Mouse (Mus musculus): ENCODE data around the gene Tcf7l2. TPM values are rescaled to one million over a fixed set of nuclear protein-coding genes. Genes with fewer than 3 reads are reported as not detected.

Tcf7l2 gene
- total RNA-seq (2014; rRNA removed; ENCODE audit: low replicate concordance) (2.9 and 3.0 TPM in 2 replicates), polyA plus RNA-seq (2015; fragmentation: Nextera tagmentation; extraction: Ambion mirVana) (38.6 and 42.5 TPM in 2 replicates)

- no peaks in the 10 kb centered on the region for H3K36me3 ChIP-seq (replicated peaks; ENCODE audit: control insufficient read depth, insufficient read depth, low read length)
- H3K4me2 ChIP-seq (ENCODE audit: low read depth, low read length), result peak within 1 kb of the TSS; percentile 95
- H3K4me3 ChIP-seq (ENCODE audit: low read depth, low read length), result peak within 1 kb of the TSS; percentile 80
- peak; percentile 97 for DNase-seq (ENCODE audit: low spot score)
- H3K4me1 ChIP-seq (ENCODE audit: control insufficient read depth, insufficient read depth), result peaks cover 13% of the 10 kb centered on the region; the same call in 1 of the 2 replicates
- peak; percentile 85 for ATAC-seq (ENCODE audit: insufficient read depth, low read depth)
- no peak for TF ChIP-seq CTCF (IDR thresholded peaks at IDR 0.05; ENCODE audit: low read depth)
- TF ChIP-seq EP300 (IDR thresholded peaks at IDR 0.05; ENCODE audit: low read depth), result no peak
- peak within 1 kb of the TSS; percentile 89 for H3K9ac ChIP-seq (replicated peaks; ENCODE audit: low read depth, low read length)
- WGBS, result 1% methylated on average over 39 of the region's 42 CpGs
- H3K9me3 ChIP-seq (replicated peaks; ENCODE audit: control insufficient read depth, low read length), result no peaks in the 10 kb centered on the region
- peak within 1 kb of the TSS; percentile 99 for H3K27ac ChIP-seq (ENCODE audit: low read depth)
- no peaks in the 10 kb centered on the region for H3K27me3 ChIP-seq (ENCODE audit: control insufficient read depth, insufficient read depth, low read length)
Observed at GRCm38 (mm10) chr19:55741439-55741928, at the start of gene Tcf7l2. Gene Tcf7l2, plus strand, starts transcription at chr19:55741820.

GRCm38 (mm10) chr19:55694651-55695050, 47.0 kb upstream of the Tcf7l2 start:
- H3K9ac ChIP-seq (replicated peaks; ENCODE audit: low read depth, low read length), result no peak overlapping the region
- ATAC-seq (ENCODE audit: insufficient read depth, low read depth), result no peak
- H3K4me2 ChIP-seq (ENCODE audit: low read depth, low read length), result no peak overlapping the region
- no peaks in the 10 kb centered on the region for H3K9me3 ChIP-seq (replicated peaks; ENCODE audit: control insufficient read depth, low read length)
- no peaks in the 10 kb centered on the region for H3K4me1 ChIP-seq (ENCODE audit: control insufficient read depth, insufficient read depth)
- 0 out of 2 replicates have a peak, but pooled peaks cover 3% of the 10 kb centered on the region for H3K27me3 ChIP-seq (ENCODE audit: control insufficient read depth, insufficient read depth, low read length)
- TF ChIP-seq EP300 (IDR thresholded peaks at IDR 0.05; ENCODE audit: low read depth) (no peak), CTCF (IDR thresholded peaks at IDR 0.05; ENCODE audit: low read depth) (no peak)
- H3K27ac ChIP-seq (ENCODE audit: low read depth), result no peak overlapping the region
- no peaks in the 10 kb centered on the region for H3K36me3 ChIP-seq (replicated peaks; ENCODE audit: control insufficient read depth, insufficient read depth, low read length)
- no peak for DNase-seq (ENCODE audit: low spot score)
- no peak overlapping the region for H3K4me3 ChIP-seq (ENCODE audit: low read depth, low read length)
- WGBS, result 59% methylated on average over 13 of the region's 13 CpGs

GRCm38 (mm10) chr19:55695418-55695817, 46.2 kb upstream of the Tcf7l2 start:
- no peaks in the 10 kb centered on the region for H3K9me3 ChIP-seq (replicated peaks; ENCODE audit: control insufficient read depth, low read length)
- H3K36me3 ChIP-seq (replicated peaks; ENCODE audit: control insufficient read depth, insufficient read depth, low read length), result no peaks in the 10 kb centered on the region
- no peaks in the 10 kb centered on the region for H3K4me1 ChIP-seq (ENCODE audit: control insufficient read depth, insufficient read depth)
- ATAC-seq (ENCODE audit: insufficient read depth, low read depth) (peak; percentile 63; the same call in 1 of the 2 replicates), DNase-seq (ENCODE audit: low spot score) (peak; percentile 15)
- H3K4me3 ChIP-seq (ENCODE audit: low read depth, low read length), result no peak overlapping the region
- WGBS, result 33% methylated on average over 10 of the region's 10 CpGs
- no peak overlapping the region for H3K9ac ChIP-seq (replicated peaks; ENCODE audit: low read depth, low read length)
- no peak overlapping the region for H3K4me2 ChIP-seq (ENCODE audit: low read depth, low read length)
- H3K27ac ChIP-seq (ENCODE audit: low read depth), result no peak overlapping the region
- 0 out of 2 replicates have a peak, but pooled peaks cover 3% of the 10 kb centered on the region for H3K27me3 ChIP-seq (ENCODE audit: control insufficient read depth, insufficient read depth, low read length)
- TF ChIP-seq EP300 (IDR thresholded peaks at IDR 0.05; ENCODE audit: low read depth) (no peak), CTCF (IDR thresholded peaks at IDR 0.05; ENCODE audit: low read depth) (no peak)

GRCm38 (mm10) chr19:55698892-55699291, 42.7 kb upstream of the Tcf7l2 start:
- WGBS, result 40% methylated on average over 5 of the region's 5 CpGs
- Histone ChIP-seq H3K27me3 (ENCODE audit: control insufficient read depth, insufficient read depth, low read length) (0 out of 2 replicates have a peak, but pooled peaks cover 3% of the 10 kb centered on the region), H3K4me2 (ENCODE audit: low read depth, low read length) (no peak overlapping the region), H3K36me3 (replicated peaks; ENCODE audit: control insufficient read depth, insufficient read depth, low read length) (no peaks in the 10 kb centered on the region), H3K9ac (replicated peaks; ENCODE audit: low read depth, low read length) (no peak overlapping the region), H3K4me3 (ENCODE audit: low read depth, low read length) (no peak overlapping the region), H3K9me3 (replicated peaks; ENCODE audit: control insufficient read depth, low read length) (no peaks in the 10 kb centered on the region), H3K27ac (ENCODE audit: low read depth) (no peak overlapping the region), H3K4me1 (ENCODE audit: control insufficient read depth, insufficient read depth) (no peaks in the 10 kb centered on the region)
- no peak for TF ChIP-seq CTCF (IDR thresholded peaks at IDR 0.05; ENCODE audit: low read depth)
- no peak for TF ChIP-seq EP300 (IDR thresholded peaks at IDR 0.05; ENCODE audit: low read depth)
- ATAC-seq (ENCODE audit: insufficient read depth, low read depth) (no peak), DNase-seq (ENCODE audit: low spot score) (no peak)

- Histone ChIP-seq H3K27me3 (ENCODE audit: control insufficient read depth, insufficient read depth, low read length) (0 out of 2 replicates have a peak, but pooled peaks cover 3% of the 10 kb centered on the region), H3K9ac (replicated peaks; ENCODE audit: low read depth, low read length) (no peak overlapping the region), H3K9me3 (replicated peaks; ENCODE audit: control insufficient read depth, low read length) (no peaks in the 10 kb centered on the region), H3K4me3 (ENCODE audit: low read depth, low read length) (no peak overlapping the region), H3K27ac (ENCODE audit: low read depth) (no peak overlapping the region), H3K4me2 (ENCODE audit: low read depth, low read length) (peak overlapping the region; percentile 29), H3K4me1 (ENCODE audit: control insufficient read depth, insufficient read depth) (no peaks in the 10 kb centered on the region), H3K36me3 (replicated peaks; ENCODE audit: control insufficient read depth, insufficient read depth, low read length) (no peaks in the 10 kb centered on the region)
- TF ChIP-seq EP300 (IDR thresholded peaks at IDR 0.05; ENCODE audit: low read depth) (no peak), CTCF (IDR thresholded peaks at IDR 0.05; ENCODE audit: low read depth) (no peak)
- ATAC-seq (ENCODE audit: insufficient read depth, low read depth), result no peak; the same call in 1 of the 2 replicates
- WGBS, result 18% methylated on average over 6 of the region's 6 CpGs
- no peak for DNase-seq (ENCODE audit: low spot score)
Observed at GRCm38 (mm10) chr19:55700214-55700568, 41.4 kb upstream of the Tcf7l2 start.

All from heart, postnatal 0 days (tissue).